Mouse (Mus musculus): ENCODE results near the gene Cdc40.
"Not testable (repeated sequence)": the region's sequence is repeated elsewhere in the genome, so short reads cannot be mapped to it uniquely, and the experiment has no call there.

Gene Cdc40

GRCm38 (mm10) chr10:40857599-40857998, 25.5 kb downstream of the Cdc40 start:
- no peak for DNase-seq (ENCODE audit: low spot score in 2 of 2)

GRCm38 (mm10) chr10:40856703-40857102, 26.4 kb downstream of the Cdc40 start:
- no peak for DNase-seq (ENCODE audit: low spot score in 2 of 2)

GRCm38 (mm10) chr10:40855616-40856015, 27.5 kb downstream of the Cdc40 start:
- no peak for DNase-seq (ENCODE audit: low spot score in 2 of 2)

- no peak for DNase-seq (ENCODE audit: low spot score in 2 of 2)
These were observed 32.0 kb downstream of the Cdc40 start for GRCm38 (mm10) chr10:40851138-40851537.

GRCm38 (mm10) chr10:40850644-40851043, 32.5 kb downstream of the Cdc40 start:
- DNase-seq (ENCODE audit: low spot score in 2 of 2), result no peak

- no peak for DNase-seq (ENCODE audit: low spot score in 2 of 2)
These were observed 35.8 kb downstream of the Cdc40 start for GRCm38 (mm10) chr10:40847176-40847874.

- no peak for DNase-seq (ENCODE audit: low spot score in 2 of 2)
These were observed 37.5 kb downstream of the Cdc40 start for GRCm38 (mm10) chr10:40845626-40846025.

- no peak for DNase-seq (ENCODE audit: low spot score in 2 of 2)
These were observed 38.6 kb downstream of the Cdc40 start for GRCm38 (mm10) chr10:40844546-40844945.

GRCm38 (mm10) chr10:40843841-40844240, 39.3 kb downstream of the Cdc40 start:
- no peak for DNase-seq (ENCODE audit: low spot score in 2 of 2)

GRCm38 (mm10) chr10:40840086-40840485, 43.0 kb downstream of the Cdc40 start:
- peak in 1 of 2 experiments; percentile 27 for DNase-seq (ENCODE audit: low spot score in 2 of 2)

- no peak for DNase-seq (ENCODE audit: low spot score in 2 of 2)
These were observed 51.8 kb downstream of the Cdc40 start for GRCm38 (mm10) chr10:40831267-40831666.

GRCm38 (mm10) chr10:40830312-40830711, 52.8 kb downstream of the Cdc40 start:
- DNase-seq (ENCODE audit: low spot score in 2 of 2), result no peak

GRCm38 (mm10) chr10:40827706-40828105, 55.4 kb downstream of the Cdc40 start:
- no peak for DNase-seq (ENCODE audit: low spot score in 2 of 2)

- DNase-seq (ENCODE audit: low spot score in 2 of 2), result no peak
These were observed 57.2 kb downstream of the Cdc40 start for GRCm38 (mm10) chr10:40825952-40826351.

- DNase-seq (ENCODE audit: low spot score in 2 of 2), result no peak
These were observed 66.6 kb downstream of the Cdc40 start for GRCm38 (mm10) chr10:40816471-40816870.

GRCm38 (mm10) chr10:40813627-40814026, 69.5 kb downstream of the Cdc40 start:
- DNase-seq (ENCODE audit: low spot score in 2 of 2), result no peak

- not testable (repeated sequence) for DNase-seq (ENCODE audit: low spot score in 2 of 2)
These were observed 73.7 kb downstream of the Cdc40 start for GRCm38 (mm10) chr10:40809411-40809910.

GRCm38 (mm10) chr10:40806221-40806620, 76.9 kb downstream of the Cdc40 start:
- DNase-seq (ENCODE audit: low spot score in 2 of 2), result no peak

GRCm38 (mm10) chr10:40805221-40805620, 77.9 kb downstream of the Cdc40 start:
- DNase-seq (ENCODE audit: low spot score in 2 of 2), result no peak

GRCm38 (mm10) chr10:40792115-40792514, 91.0 kb downstream of the Cdc40 start:
- no peak for DNase-seq (ENCODE audit: low spot score in 2 of 2)

GRCm38 (mm10) chr10:40790406-40790805, 92.7 kb downstream of the Cdc40 start:
- no peak for DNase-seq (ENCODE audit: low spot score in 2 of 2)

Measured in urinary bladder, postnatal 36 days (tissue).